Mouse (Mus musculus) brain, embryonic 18.5 days (tissue): ENCODE measurements around the gene Il17rd.

Experiments used
- DNase-seq: peaks from one replicate; pipeline ENCODE4 v3.0.0-alpha.2; 2012; ENCODE audit warnings: low read depth, low spot score

The Il17rd gene

GRCm38 (mm10) chr14:27145171-27146045, 106.7 kb downstream of the Il17rd start:
- no peak for DNase-seq

- no peak for DNase-seq
These were observed 109.0 kb downstream of the Il17rd start for GRCm38 (mm10) chr14:27147726-27148125.

GRCm38 (mm10) chr14:27149401-27149800, 110.7 kb downstream of the Il17rd start:
- no peak for DNase-seq

DNA sequence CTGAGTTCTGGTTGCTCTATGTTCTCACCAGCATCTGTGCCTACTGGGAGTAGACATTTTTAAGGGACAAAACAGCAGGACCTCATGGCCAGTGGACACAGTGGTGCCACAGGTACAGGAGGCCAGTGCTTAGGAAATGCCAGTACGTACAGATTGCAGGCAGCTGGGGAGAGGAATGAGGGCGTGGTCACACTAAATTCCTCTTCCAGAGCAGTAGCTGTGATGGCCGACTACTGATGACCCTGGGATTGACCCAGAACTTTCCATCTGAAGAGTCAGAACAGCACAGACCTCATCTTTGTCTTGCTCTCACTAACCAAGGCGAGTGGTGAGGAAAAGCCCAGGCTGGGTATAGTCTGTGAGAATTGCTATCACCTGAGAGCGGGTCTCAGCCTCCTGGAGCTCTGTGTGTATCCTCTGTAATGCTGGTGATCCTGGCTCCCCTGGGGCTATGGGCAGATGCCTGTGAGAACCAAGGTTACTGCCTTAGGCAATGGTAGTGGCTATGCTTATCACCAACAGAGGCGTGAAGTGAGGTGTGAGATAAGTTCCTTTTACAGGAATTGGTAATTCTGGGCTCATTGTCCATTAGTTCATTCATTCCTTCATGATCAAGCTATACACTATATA, 111.4 kb downstream of the Il17rd start:
- DNase-seq, result no peak

- no peak for DNase-seq
These were observed 112.7 kb downstream of the Il17rd start for GRCm38 (mm10) chr14:27151432-27151831.

- no peak for DNase-seq
These were observed 116.3 kb downstream of the Il17rd start for GRCm38 (mm10) chr14:27155088-27155487.

GRCm38 (mm10) chr14:27156032-27156431, 117.3 kb downstream of the Il17rd start:
- DNase-seq, result no peak
